Mouse (Mus musculus) neural tube, embryonic 13.5 days (tissue): ENCODE results near the gene Ncapd3. TPM values are rescaled to one million over a fixed set of nuclear protein-coding genes. Genes with fewer than 3 reads are reported as not detected.
A peak's percentile ranks its signal among the peaks of the same experiment; 100 is the strongest.

Experiments used
- ATAC-seq: fragments of 200-750 bp; cut with Nextera tagmentation; 2 replicates; pipeline ENCODE4 v1.8.0; 2017; ENCODE audit warnings: low read depth, mild to moderate bottlenecking, moderate TSS enrichment, moderate library complexity
- H3K27ac ChIP-seq: fragments of 300-500 bp; sonication (generic); replicated peaks from 2 replicates; pipeline ENCODE4 v1.5.1; 2015; ENCODE audit warnings: moderate library complexity, mild to moderate bottlenecking, inconsistent platforms
- H3K27me3 ChIP-seq: fragments of 300-500 bp; sonication (generic); 2 replicates; pipeline ENCODE4 v1.6.1; 2015; ENCODE audit warnings: mild to moderate bottlenecking, inconsistent platforms
- H3K36me3 ChIP-seq: fragments of 300-500 bp; sonication (generic); 2 replicates; pipeline ENCODE4 v1.6.1; 2015; ENCODE audit warnings: mild to moderate bottlenecking, inconsistent platforms
- H3K4me1 ChIP-seq: fragments of 300-500 bp; sonication (generic); replicated peaks from 2 replicates; pipeline ENCODE4 v1.6.1; 2015; ENCODE audit warnings: inconsistent platforms
- H3K4me2 ChIP-seq: fragments of 300-500 bp; sonication (generic); 2 replicates; pipeline ENCODE4 v1.6.1; 2015; ENCODE audit warnings: inconsistent platforms, mild to moderate bottlenecking, moderate library complexity
- H3K4me3 ChIP-seq: fragments of 300-500 bp; sonication (generic); 2 replicates; pipeline ENCODE4 v1.5.1; 2015; ENCODE audit warnings: mild to moderate bottlenecking, inconsistent platforms
- H3K9ac ChIP-seq: fragments of 300-500 bp; sonication (generic); 2 replicates; pipeline ENCODE4 v1.6.1; 2015; ENCODE audit warnings: moderate library complexity, mild to moderate bottlenecking, inconsistent platforms
- H3K9me3 ChIP-seq: fragments of 300-500 bp; sonication (generic); 2 replicates; pipeline ENCODE4 v1.6.1; 2016; ENCODE audit warnings: inconsistent platforms
- WGBS: fragments of 180-500 bp; shearing (Covaris S2); methylation state at CpG from one replicate; pipeline ENCODE4 v1.1.7; 2015; 5-methylcytosine and 5-hydroxymethylcytosine counted together
- polyA plus RNA-seq: library from polyadenylated mRNA; unstranded; fragments of >200 nt; fragmentation: Nextera tagmentation; extraction: Ambion mirVana; gene quantifications from 2 replicates; pipeline ENCODE4 v1.2.1, GENCODE M21; 2015

The Ncapd3 gene
- polyA plus RNA-seq: 13.6 and 15.1 TPM in 2 replicates

DNA sequence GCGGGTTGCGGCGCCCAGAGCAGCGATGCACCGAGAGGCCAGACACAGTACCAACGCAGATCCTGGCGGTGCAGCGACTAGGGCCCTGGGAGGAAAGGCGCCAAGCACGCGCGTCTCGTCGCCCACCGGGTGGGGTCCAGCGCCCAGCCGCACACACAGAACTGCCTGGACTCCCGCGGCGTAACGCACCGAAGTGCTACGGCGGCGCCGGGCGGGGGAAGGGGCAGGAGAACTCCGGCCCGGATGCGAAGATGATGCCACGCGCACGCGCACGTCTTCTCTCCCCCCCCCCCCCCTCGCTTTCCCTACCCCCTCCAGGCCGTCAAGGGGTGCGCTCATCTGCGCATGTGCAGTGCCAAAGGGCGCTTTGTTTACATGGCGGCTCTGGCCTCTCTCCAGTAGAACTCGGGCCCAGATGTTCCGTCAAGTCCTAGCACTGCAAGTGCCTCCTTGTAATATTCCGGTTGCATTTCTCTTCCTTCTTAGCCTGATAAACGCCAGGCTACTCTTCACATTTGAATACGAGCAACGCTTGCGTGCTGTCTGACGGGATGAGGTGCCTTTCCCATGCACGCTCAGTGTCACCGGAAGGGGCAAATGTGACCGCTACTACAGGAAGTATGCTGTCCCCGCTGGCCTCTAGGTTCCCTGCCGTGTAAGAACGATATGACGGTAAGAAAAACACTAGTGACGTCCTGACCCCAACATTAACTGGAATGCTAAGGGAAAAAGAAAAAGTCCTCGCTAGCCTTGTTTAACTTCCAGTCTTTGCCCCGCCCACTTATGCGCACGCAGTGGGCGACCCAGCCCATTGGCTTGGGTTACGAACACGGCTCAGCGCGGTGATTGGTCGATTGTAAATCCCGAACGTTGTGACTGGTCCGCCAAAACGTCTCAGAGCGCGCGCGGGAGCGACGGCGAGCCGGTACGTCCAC is at the start of gene Ncapd3, which contains the start of gene Vps26b:
Gene Ncapd3, plus strand, starts transcription at position 348 of the 935 bp plus-strand sequence.
Gene Vps26b, minus strand, starts transcription at position 238 of the 935 bp plus-strand sequence.
- Histone ChIP-seq H3K9ac (peak within 1 kb of the TSS; percentile 98), H3K4me2 (peak within 1 kb of the TSS; percentile 86), H3K36me3 (no peaks in the 10 kb centered on the region; the same call in 1 of the 2 replicates), H3K27me3 (no peaks in the 10 kb centered on the region), H3K4me1 (peaks cover 55% of the 10 kb centered on the region), H3K9me3 (no peaks in the 10 kb centered on the region), H3K27ac (peak within 1 kb of the TSS; percentile 96), H3K4me3 (peak within 1 kb of the TSS; percentile 84)
- ATAC-seq: peak; percentile 96
- WGBS: under 1% methylated on average over 79 of the region's 80 CpGs

DNA sequence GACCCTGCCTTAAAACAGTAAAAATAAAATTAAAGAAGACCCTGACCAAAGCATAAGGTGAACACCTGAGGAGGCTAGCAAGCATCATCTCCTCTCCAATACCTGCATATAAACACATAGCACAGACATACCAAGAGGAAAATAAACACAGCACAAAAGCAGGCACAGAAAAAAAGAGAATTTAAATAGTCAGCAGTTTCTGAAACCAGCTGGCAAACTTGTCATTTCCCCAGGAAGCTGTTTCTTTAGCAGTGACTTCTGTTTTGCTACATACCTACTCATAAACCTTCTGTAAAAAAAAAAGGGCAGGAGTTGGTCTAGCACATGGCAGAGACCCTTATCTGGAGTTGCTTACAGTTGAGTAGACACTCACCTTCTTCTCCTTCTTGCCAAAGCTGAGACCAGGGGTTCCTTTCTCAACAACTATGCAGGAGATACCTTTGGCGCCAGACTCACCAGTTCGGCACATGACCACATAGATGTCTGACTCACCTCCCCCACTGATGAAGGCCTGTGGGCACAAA is 44.8 kb upstream of the Ncapd3 start:
- Histone ChIP-seq H3K9me3 (no peaks in the 10 kb centered on the region), H3K36me3 (peaks cover 59% of the 10 kb centered on the region), H3K4me3 (no peak overlapping the region), H3K27ac (no peak overlapping the region), H3K27me3 (no peaks in the 10 kb centered on the region), H3K9ac (no peak overlapping the region), H3K4me2 (no peak overlapping the region), H3K4me1 (no peaks in the 10 kb centered on the region)
- 89% methylated on average over 2 of the region's 2 CpGs for WGBS
- ATAC-seq: no peak

GRCm38 (mm10) chr9:26985668-26986277 is 44.2 kb upstream of the Ncapd3 start:
- WGBS: 100% methylated on average over 6 of the region's 6 CpGs
- Histone ChIP-seq H3K4me2 (no peak overlapping the region), H3K4me1 (no peaks in the 10 kb centered on the region), H3K9ac (no peak overlapping the region), H3K4me3 (no peak overlapping the region), H3K9me3 (no peaks in the 10 kb centered on the region), H3K27me3 (no peaks in the 10 kb centered on the region), H3K36me3 (peaks cover 60% of the 10 kb centered on the region), H3K27ac (no peak overlapping the region)
- ATAC-seq: no peak

DNA sequence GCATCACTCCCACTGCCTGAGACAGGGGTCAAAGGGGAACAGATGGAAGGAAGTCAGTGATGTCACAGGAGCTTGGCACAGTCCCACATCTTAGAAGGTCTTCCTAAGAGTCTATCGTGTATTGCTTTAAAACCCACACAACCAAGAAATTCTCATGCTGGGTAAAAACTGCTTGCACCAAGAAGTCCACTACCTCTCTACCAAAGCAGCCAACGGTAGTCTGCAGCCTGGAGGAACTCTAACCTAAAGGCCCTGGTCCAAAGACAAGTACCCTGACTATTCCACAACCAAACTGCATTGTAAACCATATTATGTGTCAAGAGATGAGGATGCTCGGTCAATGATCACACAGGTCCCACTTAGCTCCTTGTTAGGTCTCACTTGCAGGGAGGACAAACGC is 39.8 kb upstream of the Ncapd3 start:
- H3K4me3 ChIP-seq: no peak overlapping the region
- no peak overlapping the region for H3K4me2 ChIP-seq
- no peaks in the 10 kb centered on the region for H3K27me3 ChIP-seq
- no peaks in the 10 kb centered on the region for H3K9me3 ChIP-seq
- no peaks in the 10 kb centered on the region for H3K4me1 ChIP-seq
- H3K9ac ChIP-seq: no peak overlapping the region
- peaks cover 61% of the 10 kb centered on the region for H3K36me3 ChIP-seq
- H3K27ac ChIP-seq: no peak overlapping the region
- ATAC-seq: no peak
- WGBS: 94% methylated on average over 4 of the region's 4 CpGs

GRCm38 (mm10) chr9:26993118-26993517 is 36.9 kb upstream of the Ncapd3 start:
- no peak overlapping the region for H3K4me2 ChIP-seq
- H3K9me3 ChIP-seq: no peaks in the 10 kb centered on the region
- no peaks in the 10 kb centered on the region for H3K27me3 ChIP-seq
- no peak overlapping the region for H3K9ac ChIP-seq
- no peak for ATAC-seq
- no peak overlapping the region for H3K27ac ChIP-seq
- peaks cover 44% of the 10 kb centered on the region for H3K36me3 ChIP-seq
- WGBS: 93% methylated on average over 10 of the region's 10 CpGs
- no peak overlapping the region for H3K4me3 ChIP-seq
- H3K4me1 ChIP-seq: peaks cover 3% of the 10 kb centered on the region; the same call in 1 of the 2 replicates

DNA sequence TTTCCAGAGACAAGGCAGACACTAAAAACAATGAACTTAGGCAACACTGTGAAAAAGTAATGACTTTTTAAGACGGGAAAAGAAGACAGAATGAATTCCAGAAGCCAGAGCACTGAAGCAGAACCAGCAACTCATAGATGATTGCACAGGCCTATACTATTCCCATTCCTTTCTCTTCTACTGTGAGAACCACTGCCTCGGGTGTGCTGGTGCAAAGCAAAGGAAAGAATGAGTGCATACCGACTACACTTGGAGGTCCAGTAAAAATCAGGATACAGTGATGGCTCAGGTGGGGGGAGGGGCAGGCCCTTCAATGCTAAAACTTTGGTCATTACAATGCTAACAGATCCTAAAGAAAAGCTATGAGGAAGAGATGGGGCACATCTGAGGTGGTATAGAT is 36.1 kb upstream of the Ncapd3 start:
- no peak overlapping the region for H3K9ac ChIP-seq
- no peak for ATAC-seq
- peaks cover 38% of the 10 kb centered on the region for H3K36me3 ChIP-seq
- no peaks in the 10 kb centered on the region for H3K27me3 ChIP-seq
- 85% methylated on average over 3 of the region's 3 CpGs for WGBS
- H3K4me3 ChIP-seq: no peak overlapping the region
- H3K9me3 ChIP-seq: no peaks in the 10 kb centered on the region
- peaks cover 6% of the 10 kb centered on the region; the same call in 1 of the 2 replicates for H3K4me1 ChIP-seq
- H3K4me2 ChIP-seq: no peak overlapping the region
- H3K27ac ChIP-seq: no peak overlapping the region

DNA sequence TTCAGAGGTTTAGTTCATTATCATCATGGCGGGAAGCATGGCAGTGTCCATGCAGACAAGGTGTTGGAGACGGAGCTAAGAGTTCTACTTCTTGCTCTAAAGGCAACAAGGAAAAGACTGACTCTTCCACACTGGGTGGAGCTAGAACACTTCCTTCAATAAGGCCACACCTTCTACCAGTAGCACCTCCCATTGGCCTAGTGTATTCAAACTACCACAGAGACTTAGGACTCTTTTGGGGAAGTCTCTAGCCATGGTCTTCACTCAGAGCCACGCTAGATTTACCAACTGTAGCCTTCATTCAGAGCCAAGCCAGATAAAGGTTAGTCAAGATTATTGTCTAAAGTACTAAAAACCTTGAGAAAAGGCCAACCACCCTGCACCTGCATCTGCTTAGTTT is 32.9 kb upstream of the Ncapd3 start:
- H3K9me3 ChIP-seq: no peaks in the 10 kb centered on the region
- 90% methylated on average over 3 of the region's 3 CpGs for WGBS
- no peak overlapping the region for H3K4me3 ChIP-seq
- no peak overlapping the region for H3K27ac ChIP-seq
- peaks cover 7% of the 10 kb centered on the region for H3K36me3 ChIP-seq
- H3K4me1 ChIP-seq: peaks cover 27% of the 10 kb centered on the region
- no peak for ATAC-seq
- H3K9ac ChIP-seq: no peak overlapping the region
- H3K27me3 ChIP-seq: no peaks in the 10 kb centered on the region
- H3K4me2 ChIP-seq: no peak overlapping the region

- Histone ChIP-seq H3K9me3 (no peaks in the 10 kb centered on the region), H3K27me3 (no peaks in the 10 kb centered on the region), H3K36me3 (peaks cover 5% of the 10 kb centered on the region; the same call in 1 of the 2 replicates), H3K9ac (no peak overlapping the region), H3K4me1 (peaks cover 27% of the 10 kb centered on the region), H3K27ac (no peak overlapping the region), H3K4me2 (no peak overlapping the region), H3K4me3 (no peak overlapping the region)
- 93% methylated on average over 2 of the region's 2 CpGs for WGBS
- no peak for ATAC-seq
Observed at GRCm38 (mm10) chr9:26997501-26997900, 32.5 kb upstream of the Ncapd3 start.

- peak; percentile 73 for ATAC-seq
- no peaks in the 10 kb centered on the region for H3K27me3 ChIP-seq
- H3K27ac ChIP-seq: peak overlapping the region; percentile 71
- peak overlapping the region; percentile 90 for H3K4me2 ChIP-seq
- H3K4me3 ChIP-seq: peak overlapping the region; percentile 77
- no peaks in the 10 kb centered on the region for H3K9me3 ChIP-seq
- H3K36me3 ChIP-seq: peaks cover 14% of the 10 kb centered on the region
- H3K9ac ChIP-seq: peak overlapping the region; percentile 88
- 5% methylated on average over 29 of the region's 29 CpGs for WGBS
- H3K4me1 ChIP-seq: peaks cover 27% of the 10 kb centered on the region
Observed at GRCm38 (mm10) chr9:26998669-26999460, 31.1 kb upstream of the Ncapd3 start.

GRCm38 (mm10) chr9:26999461-27000395 is 30.2 kb upstream of the Ncapd3 start, which contains the start of the genes Acad8 and Thyn1:
Acad8 (minus strand) TSS chr9:26999566.
Thyn1 (plus strand) TSS chr9:26999710.
- 2% methylated on average over 35 of the region's 35 CpGs for WGBS
- H3K27me3 ChIP-seq: no peaks in the 10 kb centered on the region
- H3K4me2 ChIP-seq: peak within 1 kb of the TSS; percentile 90
- H3K9ac ChIP-seq: peak within 1 kb of the TSS; percentile 88
- ATAC-seq: peak; percentile 100
- peaks cover 27% of the 10 kb centered on the region for H3K4me1 ChIP-seq
- H3K36me3 ChIP-seq: peaks cover 22% of the 10 kb centered on the region
- peak within 1 kb of the TSS; percentile 71 for H3K27ac ChIP-seq
- peak within 1 kb of the TSS; percentile 77 for H3K4me3 ChIP-seq
- no peaks in the 10 kb centered on the region for H3K9me3 ChIP-seq

DNA sequence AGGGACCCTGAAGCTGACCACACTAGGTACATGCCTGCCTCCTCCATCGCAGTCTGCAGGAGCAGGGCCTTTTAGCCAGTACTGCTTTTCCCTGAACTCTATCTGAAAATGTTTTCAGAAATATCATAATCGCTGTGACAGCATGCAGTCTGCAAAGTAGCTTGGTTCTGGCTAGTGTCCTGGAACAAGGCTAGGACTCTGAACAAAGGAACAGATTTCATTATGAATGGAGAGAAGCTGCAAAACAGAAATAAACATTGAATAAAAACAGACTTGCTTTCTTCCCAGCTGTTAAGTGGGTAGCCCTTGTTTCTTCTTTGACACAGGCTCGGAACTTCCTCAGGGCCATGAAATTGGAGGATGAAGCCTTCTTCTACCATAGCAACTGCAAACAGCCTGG is 24.7 kb upstream of the Ncapd3 start:
- Histone ChIP-seq H3K9ac (no peak overlapping the region), H3K27me3 (no peaks in the 10 kb centered on the region), H3K36me3 (peaks cover 76% of the 10 kb centered on the region), H3K4me2 (no peak overlapping the region), H3K9me3 (no peaks in the 10 kb centered on the region), H3K4me1 (peaks cover 17% of the 10 kb centered on the region), H3K27ac (no peak overlapping the region), H3K4me3 (no peak overlapping the region)
- no peak for ATAC-seq
- 86% methylated on average over 3 of the region's 3 CpGs for WGBS
